In the genomic region with DNA sequence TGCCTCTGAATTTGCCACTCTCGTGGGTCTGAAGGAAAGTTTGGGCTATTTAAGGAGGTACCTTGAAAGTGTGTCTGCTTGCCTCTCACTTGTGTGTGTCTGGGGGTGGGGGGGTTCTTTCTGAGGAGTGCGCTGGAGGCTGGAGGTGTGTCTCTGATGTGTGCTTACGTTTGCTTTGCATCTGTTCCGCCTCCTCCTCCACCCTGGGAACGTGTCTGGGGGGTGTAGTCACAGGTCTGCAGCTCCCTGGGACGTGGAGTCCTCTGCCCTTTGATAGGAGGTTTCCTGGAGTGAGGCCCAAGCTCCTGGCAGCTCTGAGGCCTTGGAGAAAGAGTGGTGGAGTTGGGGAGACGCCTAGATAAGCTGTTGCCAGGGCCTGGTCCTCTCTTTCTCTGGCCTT, we compare ENCODE assay signal across 9 mouse cellular contexts. TPM values are rescaled to one million over a fixed set of nuclear protein-coding genes. Genes with fewer than 3 reads are reported as not detected.
DNase-seq lines count a peak whose midpoint lies in the region; ATAC-seq and TF ChIP-seq lines count a peak whose summit lies in the region.
"Had no signal": no experiment of that assay in that cellular context is flagged by ENCODE, and none has a peak within 500 bp of the region (broad histone marks: within the 10 kb centered on the region; RNA-seq: fewer than 3 reads in every experiment).

No protein-coding gene starts in this region.

- no peak for ATAC-seq in hindbrain, postnatal 0 days
- no peak for ATAC-seq in liver, embryonic 12.5 days

- H3K4me2 ChIP-seq in hindbrain, postnatal 0 days (ENCODE audit: low read depth, low read length) = peak overlapping the region; percentile 88
- H3K4me2 ChIP-seq in liver, embryonic 12.5 days = peak overlapping the region; percentile 88

- H3K36me3 ChIP-seq in hindbrain, postnatal 0 days (ENCODE audit: insufficient read depth, low read length) = no peaks in the 10 kb centered on the region
- H3K36me3 ChIP-seq in liver, embryonic 12.5 days = no peaks in the 10 kb centered on the region

- DNase-seq in NIH3T3 (ENCODE audit: low read depth) = peak; percentile 80
- peak; percentile 64 for DNase-seq in brain, adult 2 months (ENCODE audit: low read depth, low spot score)
- peak; percentile 77 for DNase-seq in gastrocnemius, postnatal 14 days
- no peak for DNase-seq in hindbrain, postnatal 0 days (ENCODE audit: low spot score)
- peak; percentile 20 for DNase-seq in naive thymus-derived CD4-positive, alpha-beta T cell, adult 2 months (ENCODE audit: low read depth)
- no peak for DNase-seq in layer of hippocampus, adult 9-10 months (ENCODE audit: low spot score)
- DNase-seq in embryo, embryonic 10.5 days (ENCODE audit: low spot score) = no peak

- 9% methylated on average over 7 of the region's 7 CpGs for WGBS in hindbrain, postnatal 0 days
- 23% methylated on average over 7 of the region's 7 CpGs for WGBS in liver, embryonic 12.5 days (ENCODE audit: insufficient replicate concordance)

- H3K4me1 ChIP-seq in hindbrain, postnatal 0 days (ENCODE audit: insufficient read depth, low read length) = peaks cover 59% of the 10 kb centered on the region
- H3K4me1 ChIP-seq in liver, embryonic 12.5 days = peaks cover 99% of the 10 kb centered on the region

- H3K9ac ChIP-seq in hindbrain, postnatal 0 days (replicated peaks; ENCODE audit: low read length) = peak overlapping the region; percentile 37; the same call in 1 of the 2 replicates
- H3K9ac ChIP-seq in liver, embryonic 12.5 days = no peak overlapping the region

- H3K27ac ChIP-seq in hindbrain, postnatal 0 days = peak overlapping the region; percentile 85
- peak overlapping the region; percentile 73 for H3K27ac ChIP-seq in liver, embryonic 12.5 days

- no peaks in the 10 kb centered on the region for H3K27me3 ChIP-seq in hindbrain, postnatal 0 days (ENCODE audit: insufficient read depth, low read length)
- H3K27me3 ChIP-seq in liver, embryonic 12.5 days (replicated peaks) = peaks cover 38% of the 10 kb centered on the region

- TF ChIP-seq CTCF in hindbrain, postnatal 0 days (IDR thresholded peaks at IDR 0.05; ENCODE audit: low read depth) = no peak

- intact Hi-C loops in gastrocnemius, postnatal 14 days (cut with DNase I; ENCODE audit: low total_unique reads) = no loop called here

- peak overlapping the region; percentile 87 for H3K4me3 ChIP-seq in hindbrain, postnatal 0 days (ENCODE audit: low read length)
- H3K4me3 ChIP-seq in liver, embryonic 12.5 days = peak overlapping the region; percentile 18

- H3K9me3 ChIP-seq in hindbrain, postnatal 0 days (ENCODE audit: low read length) = no peaks in the 10 kb centered on the region
- no peaks in the 10 kb centered on the region for H3K9me3 ChIP-seq in liver, embryonic 12.5 days (replicated peaks)

RNA-seq across cellular contexts. Expression of gene Bcl9l, which starts 4.8 kb away (rescaled TPM):
- 10 to 100 TPM; 38.9 to 44.2 TPM for total RNA-seq in gastrocnemius, postnatal 14 days (2021)
- total RNA-seq in hindbrain, postnatal 0 days (2014; rRNA removed) = 32.7 and 44.5 TPM in 2 replicates
- polyA plus RNA-seq in hindbrain, postnatal 0 days (2015; fragmentation: Nextera tagmentation; extraction: Ambion mirVana) = 7.8 and 8.4 TPM in 2 replicates
- polyA plus RNA-seq in liver, embryonic 12.5 days (2016; fragmentation: Nextera tagmentation; extraction: Ambion mirVana) = 2.5 and 2.7 TPM in 2 replicates

RNA-seq across cellular contexts. Expression of gene Upk2, which starts 32.7 kb away (rescaled TPM):
- total RNA-seq in gastrocnemius, postnatal 14 days (2021) = under 1 TPM; 0.35 to 0.78 TPM
- total RNA-seq in hindbrain, postnatal 0 days (2014; rRNA removed) = not detected in 2 replicates
- polyA plus RNA-seq in hindbrain, postnatal 0 days (2015; fragmentation: Nextera tagmentation; extraction: Ambion mirVana) = not detected in 2 replicates
- not detected in 2 replicates for polyA plus RNA-seq in liver, embryonic 12.5 days (2016; fragmentation: Nextera tagmentation; extraction: Ambion mirVana)
- total RNA-seq: neutrophil, adult 5-6 weeks had no signal

RNA-seq across cellular contexts. Expression of gene Foxr1, which starts 46.5 kb away (rescaled TPM):
- not detected for total RNA-seq in gastrocnemius, postnatal 14 days (2021)
- not detected in 2 replicates for total RNA-seq in hindbrain, postnatal 0 days (2014; rRNA removed)
- not detected in 2 replicates for polyA plus RNA-seq in hindbrain, postnatal 0 days (2015; fragmentation: Nextera tagmentation; extraction: Ambion mirVana)
- polyA plus RNA-seq in liver, embryonic 12.5 days (2016; fragmentation: Nextera tagmentation; extraction: Ambion mirVana) = not detected in 2 replicates
- total RNA-seq: neutrophil, adult 5-6 weeks had no signal

Comparison
In these comparisons a context has a peak if more than half of its experiments do, and no peak if none do; other contexts are left out.
1. DNase-seq: peak in NIH3T3 (single experiment), brain, adult 2 months (single experiment), gastrocnemius, postnatal 14 days (single experiment) and naive thymus-derived CD4-positive, alpha-beta T cell, adult 2 months (single experiment); none in hindbrain, postnatal 0 days (single experiment), layer of hippocampus, adult 9-10 months (single experiment) and embryo, embryonic 10.5 days (single experiment).